Mouse (Mus musculus): ENCODE data around the gene Hoxc6.

- TF ChIP-seq HCFC1 (IDR thresholded peaks at IDR 0.05; ENCODE audit: borderline replicate concordance, insufficient read depth, low read length) (no peak), ZC3H11A (IDR thresholded peaks at IDR 0.05; ENCODE audit: borderline replicate concordance, low read depth, low read length) (no peak)
These were observed 25.8 kb upstream of the Hoxc6 start for GRCm38 (mm10) chr15:102972254-102972653.

Measured in ES-E14 (cell line).